8 mouse cellular contexts compared by ENCODE assay signal in genomic region chr9:83726979-83727378, GRCm38 (mm10).
DNase-seq lines count a peak whose midpoint lies in the region; ATAC-seq and TF ChIP-seq lines count a peak whose summit lies in the region.

No protein-coding gene starts in this region.

- TF ChIP-seq CTCF in heart, adult 2 months (IDR thresholded peaks at IDR 0.05): no peak
- TF ChIP-seq CTCF in E14TG2a.4 (conservative IDR thresholded peaks at IDR 0.05; ENCODE audit: low read length): no peak
- no peak for TF ChIP-seq CTCF in liver, postnatal 0 days (IDR thresholded peaks at IDR 0.05; ENCODE audit: low read depth)

- H3K27ac ChIP-seq in heart, embryonic 11.5 days (ENCODE audit: low read depth, low read length): no peak overlapping the region
- no peak overlapping the region for H3K27ac ChIP-seq in heart, adult 2 months
- no peak overlapping the region for H3K27ac ChIP-seq in forebrain, embryonic 16.5 days (ENCODE audit: low read length)
- H3K27ac ChIP-seq in liver, postnatal 0 days (ENCODE audit: low read depth): no peak overlapping the region

- TF ChIP-seq EP300 in heart, adult 2 months (IDR thresholded peaks at IDR 0.05; ENCODE audit: insufficient read depth, low read depth, low read length): no peak
- TF ChIP-seq EP300 in liver, postnatal 0 days (IDR thresholded peaks at IDR 0.05; ENCODE audit: low read depth): no peak

- DNase-seq in heart, adult 2 months: no peak
- DNase-seq in liver, postnatal 0 days: no peak
- no peak for DNase-seq in left cerebral cortex, postnatal 25 days (ENCODE audit: low spot score in 2 of 2)
- DNase-seq in layer of hippocampus, postnatal 25 days (ENCODE audit: extremely low spot score in 1 of 2, low spot score in 1 of 2): no peak
- DNase-seq in adrenal gland, postnatal 14 days: no peak

- ATAC-seq in heart, embryonic 11.5 days (replicated peaks; ENCODE audit: insufficient number of reproducible peaks, low FRiP score, low TSS enrichment): no peak
- ATAC-seq in forebrain, embryonic 16.5 days: peak; percentile 15; the same call in 1 of the 2 replicates
- ATAC-seq in liver, postnatal 0 days: no peak

- no peaks in the 10 kb centered on the region for H3K9me3 ChIP-seq in heart, embryonic 11.5 days (replicated peaks; ENCODE audit: control insufficient read depth, low read length)
- no peaks in the 10 kb centered on the region for H3K9me3 ChIP-seq in E14TG2a.4 (ENCODE audit: low read length)
- H3K9me3 ChIP-seq in forebrain, embryonic 16.5 days (ENCODE audit: control insufficient read depth, low read length): no peaks in the 10 kb centered on the region
- no peaks in the 10 kb centered on the region for H3K9me3 ChIP-seq in liver, postnatal 0 days (ENCODE audit: low read length)

- no peaks in the 10 kb centered on the region for H3K79me2 ChIP-seq in heart, adult 2 months (replicated peaks; ENCODE audit: control insufficient read depth, insufficient read depth, low read length)

- no peak for TF ChIP-seq POLR2A in heart, adult 2 months (IDR thresholded peaks at IDR 0.05; ENCODE audit: insufficient read depth, low read depth, low read length)

- no peaks in the 10 kb centered on the region for H3K36me3 ChIP-seq in heart, embryonic 11.5 days (ENCODE audit: control insufficient read depth, insufficient read depth, low read length)
- no peaks in the 10 kb centered on the region for H3K36me3 ChIP-seq in heart, adult 2 months (ENCODE audit: control insufficient read depth, insufficient read depth, low read length)
- H3K36me3 ChIP-seq in E14TG2a.4 (ENCODE audit: insufficient read depth, low read length): no peaks in the 10 kb centered on the region
- H3K36me3 ChIP-seq in forebrain, embryonic 16.5 days (ENCODE audit: control insufficient read depth, insufficient read depth): no peaks in the 10 kb centered on the region
- H3K36me3 ChIP-seq in liver, postnatal 0 days (replicated peaks; ENCODE audit: insufficient read depth, low read length): no peaks in the 10 kb centered on the region

- peak overlapping the region; percentile 38 for H3K4me3 ChIP-seq in heart, embryonic 11.5 days (ENCODE audit: low read depth, low read length)
- H3K4me3 ChIP-seq in heart, adult 2 months: no peak overlapping the region; the same call in 1 of the 2 replicates
- H3K4me3 ChIP-seq in E14TG2a.4 (replicated peaks; ENCODE audit: low read length): 0 out of 2 replicates have a peak overlapping the region, but pooled peaks have one; percentile 3
- H3K4me3 ChIP-seq in forebrain, embryonic 16.5 days (replicated peaks; ENCODE audit: low read length): peak overlapping the region; percentile 33
- H3K4me3 ChIP-seq in liver, postnatal 0 days (ENCODE audit: low read depth, low read length): peak overlapping the region; percentile 32

- intact Hi-C loops in heart, adult 2 months (cut with DNase I): no loop called here
- intact Hi-C loops in left cerebral cortex, postnatal 25 days (cut with DNase I): loop anchor here (1.0 kb wide), 1 partner anchor 36 kb away; no protein-coding TSS in a partner anchor

- no peaks in the 10 kb centered on the region for H3K27me3 ChIP-seq in heart, embryonic 11.5 days (ENCODE audit: control insufficient read depth, insufficient read depth, low read length)
- H3K27me3 ChIP-seq in heart, adult 2 months (ENCODE audit: control insufficient read depth, insufficient read depth, low read length): no peaks in the 10 kb centered on the region
- H3K27me3 ChIP-seq in E14TG2a.4 (ENCODE audit: insufficient read depth, low read length): peaks cover 4% of the 10 kb centered on the region; the same call in 1 of the 2 replicates
- H3K27me3 ChIP-seq in forebrain, embryonic 16.5 days (replicated peaks; ENCODE audit: control insufficient read depth, insufficient read depth, low read length): no peaks in the 10 kb centered on the region
- H3K27me3 ChIP-seq in liver, postnatal 0 days (ENCODE audit: insufficient read depth, low read length): no peaks in the 10 kb centered on the region

- H3K9ac ChIP-seq in heart, embryonic 11.5 days (ENCODE audit: low read depth, low read length): no peak overlapping the region
- H3K9ac ChIP-seq in heart, adult 2 months (ENCODE audit: low read depth, low read length): no peak overlapping the region
- peak overlapping the region; percentile 23; the same call in 1 of the 2 replicates for H3K9ac ChIP-seq in forebrain, embryonic 16.5 days (replicated peaks; ENCODE audit: low read depth, low read length)
- no peak overlapping the region for H3K9ac ChIP-seq in liver, postnatal 0 days (replicated peaks)

- WGBS in heart, embryonic 11.5 days (ENCODE audit: insufficient replicate concordance): 37% methylated on average over 16 of the region's 16 CpGs
- 45% methylated on average over 16 of the region's 16 CpGs for whole genome bisulfite sequencing in heart, adult 2 months
- WGBS in forebrain, embryonic 16.5 days: 54% methylated on average over 16 of the region's 16 CpGs
- 43% methylated on average over 16 of the region's 16 CpGs for WGBS in liver, postnatal 0 days (ENCODE audit: insufficient replicate concordance)

- no peaks in the 10 kb centered on the region for H3K4me1 ChIP-seq in heart, embryonic 11.5 days (ENCODE audit: control insufficient read depth, insufficient read depth, low read length)
- peaks cover 2% of the 10 kb centered on the region; the same call in 1 of the 2 replicates for H3K4me1 ChIP-seq in heart, adult 2 months (ENCODE audit: control insufficient read depth, insufficient read depth, low read length)
- peaks cover 16% of the 10 kb centered on the region for H3K4me1 ChIP-seq in E14TG2a.4 (replicated peaks; ENCODE audit: low read depth, low read length)
- H3K4me1 ChIP-seq in forebrain, embryonic 16.5 days (replicated peaks; ENCODE audit: control insufficient read depth, insufficient read depth, low read length): peaks cover 3% of the 10 kb centered on the region; the same call in 1 of the 2 replicates
- H3K4me1 ChIP-seq in liver, postnatal 0 days (ENCODE audit: insufficient read depth): 0 out of 2 replicates have a peak, but pooled peaks cover 3% of the 10 kb centered on the region

- H3K4me2 ChIP-seq in heart, embryonic 11.5 days: peak overlapping the region; percentile 68
- peak overlapping the region; percentile 65 for H3K4me2 ChIP-seq in forebrain, embryonic 16.5 days (ENCODE audit: low read length)
- peak overlapping the region; percentile 67 for H3K4me2 ChIP-seq in liver, postnatal 0 days (ENCODE audit: low read depth, low read length)
